Mouse (Mus musculus) hindbrain, embryonic 11.5 days (tissue): ENCODE results near the gene Jmjd6. TPM values are rescaled to one million over a fixed set of nuclear protein-coding genes. Genes with fewer than 3 reads are reported as not detected.

Experiments
- ATAC-seq: fragments of 200-750 bp; cut with Nextera tagmentation; 2 replicates; pipeline ENCODE4 v1.8.0; 2017; ENCODE audit warnings: mild to moderate bottlenecking, moderate TSS enrichment, moderate library complexity; ENCODE audit not compliant: low FRiP score
- DNase-seq: peaks from one replicate; pipeline ENCODE4 v3.0.0-alpha.2; 2015; ENCODE audit warnings: low spot score
- H3K27ac ChIP-seq: fragments of 300-500 bp; sonication (generic); 2 replicates; pipeline ENCODE4 v1.5.1; 2014; ENCODE audit warnings: mild to moderate bottlenecking, low read depth, low read length
- H3K27me3 ChIP-seq: fragments of 300-500 bp; sonication (generic); 2 replicates; pipeline ENCODE4 v1.6.1; 2014; ENCODE audit warnings: mild to moderate bottlenecking, low read length, moderate library complexity, mixed read lengths; ENCODE audit not compliant: control insufficient read depth, insufficient read depth
- H3K36me3 ChIP-seq: fragments of 300-500 bp; sonication (generic); 2 replicates; pipeline ENCODE4 v1.6.1; 2014; ENCODE audit warnings: mild to moderate bottlenecking, low read length, moderate library complexity, mixed read lengths; ENCODE audit not compliant: control insufficient read depth, insufficient read depth
- H3K4me1 ChIP-seq: fragments of 300-500 bp; sonication (generic); replicated peaks from 2 replicates; pipeline ENCODE4 v1.6.1; 2014; ENCODE audit warnings: low read length, mixed read lengths; ENCODE audit not compliant: control insufficient read depth, insufficient read depth
- H3K4me2 ChIP-seq: fragments of 300-500 bp; sonication (generic); replicated peaks from 2 replicates; pipeline ENCODE4 v1.6.1; 2014; ENCODE audit warnings: mild to moderate bottlenecking, low read depth, low read length
- H3K4me3 ChIP-seq: fragments of 300-500 bp; sonication (generic); 2 replicates; pipeline ENCODE4 v1.5.1; 2014; ENCODE audit warnings: low read depth, low read length
- H3K9ac ChIP-seq: fragments of 300-500 bp; sonication (generic); 2 replicates; pipeline ENCODE4 v1.6.1; 2014; ENCODE audit warnings: low read depth, low read length
- H3K9me3 ChIP-seq: fragments of 300-500 bp; sonication (generic); 2 replicates; pipeline ENCODE4 v1.6.1; 2016; ENCODE audit warnings: low read length; ENCODE audit not compliant: control insufficient read depth
- WGBS: fragments of 180-500 bp; shearing (Covaris S2); extraction: QIAGEN DNeasy Blood & Tissue Kit; methylation state at CpG from one replicate; pipeline ENCODE4 v1.1.7; 2014; 5-methylcytosine and 5-hydroxymethylcytosine counted together
- polyA plus RNA-seq: library from polyadenylated mRNA; unstranded; fragments of >200 nt; fragmentation: Nextera tagmentation; extraction: Ambion mirVana; gene quantifications from 2 replicates; pipeline ENCODE4 v1.2.1, GENCODE M21; 2014

Jmjd6 gene
- polyA plus RNA-seq, 1 experiment from 2014 or later: 91.3 TPM

- ATAC-seq: no peak
- DNase-seq: peak; percentile 91
- Histone ChIP-seq H3K27me3 (no peaks in the 10 kb centered on the region), H3K4me2 (no peak overlapping the region), H3K9ac (no peak overlapping the region), H3K27ac (no peak overlapping the region), H3K9me3 (no peaks in the 10 kb centered on the region), H3K4me3 (no peak overlapping the region), H3K4me1 (peaks cover 17% of the 10 kb centered on the region), H3K36me3 (no peaks in the 10 kb centered on the region)
- 30% methylated on average over 7 of the region's 7 CpGs for WGBS
These were observed 35.2 kb downstream of the Jmjd6 start for GRCm38 (mm10) chr11:116807938-116808606.

DNA sequence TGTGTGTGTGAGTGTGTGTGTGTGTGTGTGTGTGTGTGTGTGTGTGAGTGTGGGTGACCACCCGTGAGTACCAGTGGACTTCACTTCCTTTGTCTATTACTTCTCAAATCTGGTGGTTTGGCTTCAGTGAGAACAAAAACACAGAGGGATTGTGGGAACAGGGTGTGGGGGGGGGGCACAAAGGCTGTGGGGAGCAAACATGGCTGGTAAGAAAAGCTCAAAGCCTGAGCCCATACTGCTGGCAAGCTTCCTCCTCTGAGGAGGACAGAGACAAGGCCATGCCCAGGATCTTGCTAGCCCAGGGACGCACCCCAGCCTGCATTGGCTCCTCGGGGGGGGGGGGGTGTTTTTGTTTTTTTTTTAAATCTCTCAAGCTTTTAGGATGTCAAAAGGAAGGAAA lies 35.7 kb downstream of the Jmjd6 start:
- no peaks in the 10 kb centered on the region for H3K36me3 ChIP-seq
- H3K27ac ChIP-seq: no peak overlapping the region
- no peaks in the 10 kb centered on the region for H3K9me3 ChIP-seq
- no peaks in the 10 kb centered on the region for H3K27me3 ChIP-seq
- H3K4me2 ChIP-seq: no peak overlapping the region
- ATAC-seq (no peak), DNase-seq (no peak)
- 76% methylated on average over 3 of the region's 3 CpGs for WGBS
- no peak overlapping the region for H3K4me3 ChIP-seq
- H3K9ac ChIP-seq: no peak overlapping the region
- peaks cover 11% of the 10 kb centered on the region for H3K4me1 ChIP-seq

DNA sequence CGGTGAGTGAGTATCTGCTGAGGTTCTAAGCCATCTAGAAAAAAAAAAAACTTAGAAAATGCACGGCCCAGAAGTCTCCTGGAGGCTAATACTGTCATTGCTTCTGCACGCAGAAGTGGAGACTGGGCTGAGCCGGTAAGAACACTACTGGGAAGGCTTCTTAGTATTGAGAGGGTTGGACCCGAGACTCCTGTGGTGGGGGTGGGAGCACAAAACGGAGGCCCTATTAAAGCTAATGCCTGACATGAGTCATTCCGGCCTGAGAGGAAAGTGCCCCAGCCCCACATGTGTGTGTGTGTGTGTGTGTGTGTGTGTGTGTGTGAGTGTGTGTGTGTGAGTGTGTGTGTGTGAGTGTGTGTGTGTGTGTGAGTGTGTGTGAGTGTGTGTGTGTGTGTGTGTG lies 36.1 kb downstream of the Jmjd6 start:
- Histone ChIP-seq H3K4me1 (peaks cover 10% of the 10 kb centered on the region), H3K9me3 (no peaks in the 10 kb centered on the region), H3K4me2 (no peak overlapping the region), H3K4me3 (no peak overlapping the region), H3K27ac (no peak overlapping the region), H3K36me3 (no peaks in the 10 kb centered on the region), H3K27me3 (no peaks in the 10 kb centered on the region), H3K9ac (no peak overlapping the region)
- ATAC-seq (no peak), DNase-seq (no peak)
- WGBS: 78% methylated on average over 7 of the region's 7 CpGs

DNA sequence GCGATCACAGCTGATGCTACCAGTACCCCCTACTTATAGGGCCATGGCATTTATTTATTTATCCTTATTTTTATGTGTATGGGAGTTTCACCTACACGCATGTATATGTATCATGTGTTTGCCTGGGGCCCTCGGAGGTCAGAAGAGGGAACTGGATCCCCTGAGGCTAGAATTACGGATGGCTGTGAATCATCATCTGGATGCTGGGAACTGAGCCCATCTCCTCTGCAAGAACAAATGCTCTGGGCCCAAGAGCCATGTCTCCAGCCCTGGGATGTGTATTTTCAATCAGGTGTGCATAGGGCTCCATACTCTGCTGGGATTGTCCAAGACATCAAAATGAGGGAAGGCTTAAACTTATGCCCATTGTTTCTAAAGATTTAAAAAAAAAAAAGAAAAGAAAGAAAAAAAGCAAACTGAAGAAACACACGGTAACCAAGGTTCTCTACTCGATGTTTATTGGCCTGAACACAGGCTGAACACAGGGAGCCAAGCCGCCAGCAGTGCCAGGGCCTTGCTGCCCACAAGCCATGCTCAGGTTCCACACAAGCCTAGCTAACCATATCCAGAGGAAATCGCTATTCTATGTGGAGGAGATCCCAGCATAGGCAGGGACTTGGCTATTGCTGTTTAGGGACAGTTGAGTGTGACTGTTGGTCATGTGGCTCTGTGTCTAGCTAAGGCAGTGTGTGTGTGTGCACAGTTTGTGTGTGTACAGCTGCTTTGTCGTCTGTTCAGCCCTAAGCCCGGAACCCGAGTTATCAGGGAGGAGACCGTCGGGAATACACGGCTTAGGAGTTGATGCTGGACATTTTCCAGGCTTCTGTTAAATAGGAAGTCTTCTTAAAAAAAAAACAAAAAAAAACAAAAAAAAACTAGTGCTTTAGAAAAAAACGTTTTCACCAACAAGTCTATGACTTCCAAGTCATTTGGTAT lies 36.8 kb downstream of the Jmjd6 start:
- no peak for ATAC-seq
- Histone ChIP-seq H3K27ac (no peak overlapping the region), H3K27me3 (no peaks in the 10 kb centered on the region), H3K4me2 (no peak overlapping the region), H3K4me1 (peaks cover 10% of the 10 kb centered on the region), H3K9me3 (no peaks in the 10 kb centered on the region), H3K36me3 (no peaks in the 10 kb centered on the region), H3K9ac (no peak overlapping the region), H3K4me3 (no peak overlapping the region)
- WGBS: 88% methylated on average over 15 of the region's 15 CpGs
- DNase-seq: no peak

- no peaks in the 10 kb centered on the region for H3K36me3 ChIP-seq
- 86% methylated on average over 5 of the region's 5 CpGs for WGBS
- no peaks in the 10 kb centered on the region for H3K27me3 ChIP-seq
- ATAC-seq: no peak
- DNase-seq: no peak
- no peak overlapping the region for H3K9ac ChIP-seq
- no peaks in the 10 kb centered on the region for H3K9me3 ChIP-seq
- H3K4me2 ChIP-seq: no peak overlapping the region
- no peaks in the 10 kb centered on the region for H3K4me1 ChIP-seq
- no peak overlapping the region for H3K4me3 ChIP-seq
- no peak overlapping the region for H3K27ac ChIP-seq
These were observed 40.5 kb downstream of the Jmjd6 start for GRCm38 (mm10) chr11:116802709-116803108.

DNA sequence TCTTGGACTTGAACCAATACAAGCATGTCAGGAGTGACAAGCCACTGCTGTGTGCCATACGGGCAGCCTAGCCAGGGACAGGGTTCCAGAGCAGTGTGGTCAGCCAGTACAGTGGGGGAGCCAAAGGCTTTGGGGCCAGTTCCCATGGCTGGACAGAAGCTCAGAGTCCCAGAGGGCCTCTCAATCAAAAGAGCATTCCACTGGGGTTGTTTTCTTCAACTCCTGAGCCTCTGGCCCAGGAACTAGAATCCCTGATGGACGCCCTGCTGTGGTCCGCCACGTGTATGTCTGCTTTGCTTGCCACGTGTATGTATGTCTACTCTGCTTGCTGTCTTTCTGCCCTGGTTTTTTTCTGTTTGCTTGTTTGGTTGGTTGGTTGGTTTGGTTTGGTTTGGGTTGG lies 42.1 kb downstream of the Jmjd6 start:
- H3K27ac ChIP-seq: no peak overlapping the region
- no peak overlapping the region for H3K4me3 ChIP-seq
- H3K4me1 ChIP-seq: no peaks in the 10 kb centered on the region
- ATAC-seq (no peak), DNase-seq (no peak)
- H3K4me2 ChIP-seq: no peak overlapping the region
- H3K36me3 ChIP-seq: no peaks in the 10 kb centered on the region
- WGBS: 72% methylated on average over 5 of the region's 5 CpGs
- H3K9me3 ChIP-seq: no peaks in the 10 kb centered on the region
- no peaks in the 10 kb centered on the region for H3K27me3 ChIP-seq
- H3K9ac ChIP-seq: no peak overlapping the region

DNA sequence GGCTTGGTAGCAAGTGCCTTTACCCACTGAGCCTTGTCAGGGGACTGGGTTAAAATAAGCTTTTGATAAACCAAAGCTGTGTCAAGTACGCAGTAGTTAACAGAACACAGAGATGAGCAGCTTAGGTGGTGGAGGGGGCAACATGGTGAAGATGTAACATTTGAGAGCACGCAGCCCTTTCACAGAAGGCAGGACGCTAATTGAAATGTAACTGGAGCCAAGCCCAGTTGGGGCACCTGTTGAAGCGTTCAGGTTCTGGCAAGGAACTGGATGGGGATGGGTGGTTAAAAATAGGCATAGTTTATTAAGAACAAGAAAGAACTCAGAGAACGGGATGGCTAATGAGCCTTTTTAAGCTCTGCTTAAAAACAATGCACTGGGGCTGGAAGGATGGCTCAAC lies 43.9 kb downstream of the Jmjd6 start:
- DNase-seq: no peak

More for the DNA sequence above, 43.9 kb downstream of the Jmjd6 start:
- Histone ChIP-seq H3K4me3 (no peak overlapping the region), H3K4me2 (no peak overlapping the region), H3K36me3 (no peaks in the 10 kb centered on the region), H3K27me3 (no peaks in the 10 kb centered on the region), H3K9me3 (no peaks in the 10 kb centered on the region), H3K4me1 (no peaks in the 10 kb centered on the region), H3K27ac (no peak overlapping the region), H3K9ac (no peak overlapping the region)
- WGBS: 91% methylated on average over 5 of the region's 5 CpGs
- no peak for ATAC-seq
